Mouse (Mus musculus) bone marrow, adult 2 months (tissue): Measurements from ENCODE around the gene Igfbp7.

Experiments used
- CTCF ChIP-seq: fragments of 200-500 bp; IDR thresholded peaks from 2 replicates; pipeline ENCODE4 v1.5.1; 2011; ENCODE audit warnings: low read length, control low read depth; ENCODE audit not compliant: control insufficient read depth, insufficient read depth
- POLR2A ChIP-seq: fragments of 200-500 bp; IDR thresholded peaks from 2 replicates; pipeline ENCODE4 v1.6.1; 2011; ENCODE audit warnings: low read depth, mild to moderate bottlenecking, control low read depth, low read length, borderline replicate concordance; ENCODE audit not compliant: control insufficient read depth

GRCm38 (mm10) chr5:77430471-77430870, 22.6 kb upstream of the Igfbp7 start:
- TF ChIP-seq CTCF (no peak), POLR2A (no peak)
